ENCODE assay signal across 11 mouse cellular contexts in genomic region chr10:83984697-83985415, GRCm38 (mm10).
A peak's percentile ranks its signal among the peaks of the same experiment; 100 is the strongest.
DNase-seq lines count a peak whose midpoint lies in the region; ATAC-seq lines count a peak whose summit lies in the region.
"Had no signal": no experiment of that assay in that cellular context is flagged by ENCODE, and none has a peak within 500 bp of the region (broad histone marks: within the 10 kb centered on the region; RNA-seq: fewer than 3 reads in every experiment).

No protein-coding gene starts in this region.

- no peak overlapping the region for H3K9ac ChIP-seq in kidney, embryonic 14.5 days (ENCODE audit: low read depth, low read length)
- no peak overlapping the region for H3K9ac ChIP-seq in neural tube, embryonic 13.5 days
- H3K9ac ChIP-seq in embryonic facial prominence, embryonic 14.5 days (ENCODE audit: low read depth, low read length) = no peak overlapping the region

- no peak overlapping the region for H3K27ac ChIP-seq in kidney, embryonic 14.5 days (ENCODE audit: low read depth, low read length)
- no peak overlapping the region for H3K27ac ChIP-seq in neural tube, embryonic 13.5 days (replicated peaks)
- H3K27ac ChIP-seq in embryonic facial prominence, embryonic 14.5 days (replicated peaks; ENCODE audit: low read depth, low read length) = no peak overlapping the region
- H3K27ac ChIP-seq: heart, adult 2 months had no signal

- ATAC-seq in kidney, embryonic 14.5 days (ENCODE audit: low FRiP score, low TSS enrichment) = peak; percentile 81
- ATAC-seq in neural tube, embryonic 13.5 days (ENCODE audit: low read depth) = peak; percentile 40
- ATAC-seq in embryonic facial prominence, embryonic 14.5 days (ENCODE audit: low read depth) = peak; percentile 89
- no peak for ATAC-seq in erythroblast, adult 5-6 weeks (replicated peaks; ENCODE audit: low FRiP score, poor library complexity, severe bottlenecking)

- no peak for DNase-seq in kidney, postnatal 25 days
- no peak for DNase-seq in neural tube, embryonic 10.5 days (ENCODE audit: extremely low spot score, low spot score)
- peak; percentile 73 for DNase-seq in embryonic facial prominence, embryonic 14.5 days (ENCODE audit: low spot score)
- peak; percentile 11 for DNase-seq in retina, postnatal 7 days (ENCODE audit: low read depth, low spot score)
- DNase-seq in heart, postnatal 10 days = no peak
- DNase-seq: heart, adult 2 months; liver had no signal

- H3K9me3 ChIP-seq in kidney, embryonic 14.5 days (ENCODE audit: control insufficient read depth, low read length) = no peaks in the 10 kb centered on the region
- H3K9me3 ChIP-seq in neural tube, embryonic 13.5 days = no peaks in the 10 kb centered on the region
- H3K9me3 ChIP-seq in embryonic facial prominence, embryonic 14.5 days (ENCODE audit: control insufficient read depth, low read length) = no peaks in the 10 kb centered on the region

- WGBS in kidney, embryonic 14.5 days = 59% methylated on average over 12 of the region's 12 CpGs
- 59% methylated on average over 12 of the region's 12 CpGs for WGBS in neural tube, embryonic 13.5 days
- 61% methylated on average over 12 of the region's 12 CpGs for WGBS in embryonic facial prominence, embryonic 14.5 days

- intact Hi-C loops in heart, postnatal 10 days (cut with DNase I) = no loop called here

- H3K4me2 ChIP-seq in kidney, embryonic 14.5 days (replicated peaks; ENCODE audit: low read depth, low read length) = no peak overlapping the region
- no peak overlapping the region for H3K4me2 ChIP-seq in neural tube, embryonic 13.5 days
- no peak overlapping the region for H3K4me2 ChIP-seq in embryonic facial prominence, embryonic 14.5 days (ENCODE audit: low read depth, low read length)

- no peak overlapping the region for H3K4me3 ChIP-seq in kidney, embryonic 14.5 days (ENCODE audit: low read length)
- no peak overlapping the region for H3K4me3 ChIP-seq in neural tube, embryonic 13.5 days
- no peak overlapping the region for H3K4me3 ChIP-seq in embryonic facial prominence, embryonic 14.5 days (ENCODE audit: low read depth, low read length)
- H3K4me3 ChIP-seq: heart, adult 2 months had no signal

- no peaks in the 10 kb centered on the region for H3K27me3 ChIP-seq in kidney, embryonic 14.5 days (ENCODE audit: control insufficient read depth, insufficient read depth, low read length)
- no peaks in the 10 kb centered on the region for H3K27me3 ChIP-seq in neural tube, embryonic 13.5 days
- H3K27me3 ChIP-seq in embryonic facial prominence, embryonic 14.5 days (replicated peaks; ENCODE audit: control insufficient read depth, insufficient read depth, low read length) = no peaks in the 10 kb centered on the region
- H3K27me3 ChIP-seq: CH12.LX had no signal

- no peaks in the 10 kb centered on the region for H3K4me1 ChIP-seq in kidney, embryonic 14.5 days (ENCODE audit: control insufficient read depth, insufficient read depth, low read length)
- peaks cover 7% of the 10 kb centered on the region for H3K4me1 ChIP-seq in neural tube, embryonic 13.5 days (replicated peaks)
- no peaks in the 10 kb centered on the region for H3K4me1 ChIP-seq in embryonic facial prominence, embryonic 14.5 days (ENCODE audit: control insufficient read depth, insufficient read depth, low read length)

- H3K36me3 ChIP-seq in kidney, embryonic 14.5 days (ENCODE audit: control insufficient read depth, insufficient read depth, low read length) = no peaks in the 10 kb centered on the region
- no peaks in the 10 kb centered on the region for H3K36me3 ChIP-seq in neural tube, embryonic 13.5 days
- no peaks in the 10 kb centered on the region for H3K36me3 ChIP-seq in embryonic facial prominence, embryonic 14.5 days (ENCODE audit: control insufficient read depth, insufficient read depth, low read length)

Comparison
In these comparisons a context has a peak if more than half of its experiments do, and no peak if none do; other contexts are left out.
1. DNase-seq: peak in embryonic facial prominence, embryonic 14.5 days (single experiment) and retina, postnatal 7 days (single experiment); none in kidney, postnatal 25 days (0 of 2), neural tube, embryonic 10.5 days (single experiment) and heart, postnatal 10 days (0 of 2).